Mouse (Mus musculus): ENCODE measurements at regions not wholly inside any gene's neighbourhood (a gene's known extent, or its start where the extent isn't known, plus 50 kb on each side); places are given as distances from the start of the nearest gene placed in this dataset.
A peak's percentile ranks its signal among the peaks of the same experiment; 100 is the strongest.
"Not testable (repeated sequence)": the region's sequence is repeated elsewhere in the genome, so short reads cannot be mapped to it uniquely, and the experiment has no call there.

DNA sequence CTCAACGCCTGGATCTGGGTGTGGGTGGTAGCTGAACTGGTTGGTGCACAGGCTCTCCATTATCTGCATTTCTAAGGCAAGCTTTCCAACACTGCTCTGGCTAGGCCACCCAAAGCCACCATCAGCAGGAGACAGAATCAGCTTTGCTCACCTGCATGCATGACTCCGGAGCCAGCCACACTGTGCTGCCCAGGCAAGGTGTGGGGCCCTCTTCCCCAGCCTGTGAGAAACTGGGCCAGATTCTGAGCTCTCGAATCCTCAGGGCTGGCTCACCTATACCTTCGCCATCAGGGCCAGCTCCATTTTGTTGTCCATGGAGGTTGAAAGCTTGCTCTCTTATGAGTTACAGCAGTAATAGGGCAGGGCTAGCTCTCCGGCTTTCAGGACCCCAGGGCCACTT lies 293.1 kb upstream of the Pdzrn3 start:
- H3K9me3 ChIP-seq (ENCODE audit: control insufficient read depth, low read length), result no peaks in the 10 kb centered on the region
- H3K4me2 ChIP-seq, result no peak overlapping the region
- no peak overlapping the region for H3K9ac ChIP-seq (ENCODE audit: low read length)
- no peaks in the 10 kb centered on the region for H3K27me3 ChIP-seq (ENCODE audit: control insufficient read depth, insufficient read depth, low read length)
- WGBS, result 62% methylated on average over 5 of the region's 5 CpGs
- DNase-seq (ENCODE audit: low spot score, missing footprints), result peak; percentile 77
- H3K36me3 ChIP-seq (ENCODE audit: control insufficient read depth, insufficient read depth, low read length), result no peaks in the 10 kb centered on the region
- H3K4me1 ChIP-seq (ENCODE audit: control insufficient read depth, insufficient read depth, low read length), result peaks cover 9% of the 10 kb centered on the region
- peak; percentile 10; the same call in 1 of the 2 replicates for ATAC-seq (ENCODE audit: low FRiP score)
- no peak overlapping the region for H3K27ac ChIP-seq (ENCODE audit: low read depth, low read length)
- no peak overlapping the region for H3K4me3 ChIP-seq (ENCODE audit: low read depth, low read length)

DNA sequence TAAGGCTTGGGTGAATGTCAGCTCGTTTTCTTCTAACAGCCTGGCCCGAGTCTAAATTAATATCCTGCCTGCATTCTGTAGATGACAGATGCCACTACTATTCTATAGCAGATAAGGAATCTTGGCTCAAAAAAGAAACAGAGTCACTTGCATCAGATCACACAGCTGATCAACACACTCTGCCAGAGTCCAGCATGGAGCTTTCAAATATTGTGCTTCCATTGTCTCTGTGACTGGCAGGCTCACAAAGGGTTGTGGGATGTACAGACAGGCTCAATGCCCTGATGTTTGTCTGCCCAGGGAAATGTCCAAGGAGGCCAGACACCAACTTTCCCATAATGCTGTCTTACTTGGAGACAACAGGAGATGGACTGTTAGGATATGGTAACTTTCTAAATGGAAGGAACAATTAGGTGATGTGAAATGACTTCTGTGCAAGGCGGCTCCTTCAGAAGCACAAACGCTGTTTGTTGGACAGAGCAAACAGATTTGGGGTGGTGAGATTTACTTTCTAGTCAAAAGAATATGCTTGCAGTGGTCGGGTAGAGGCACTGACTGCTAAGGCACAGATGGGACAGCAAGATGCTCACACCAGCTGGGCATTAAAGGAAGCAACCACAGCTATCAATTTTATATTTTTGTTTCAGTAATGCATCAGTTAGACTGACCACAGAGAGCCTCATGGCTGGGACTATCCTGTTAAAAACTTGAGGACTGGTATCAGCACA lies 291.6 kb upstream of the Pdzrn3 start:
- ATAC-seq (ENCODE audit: low FRiP score) (peak; percentile 82), DNase-seq (ENCODE audit: low spot score, missing footprints) (peak; percentile 86)
- Histone ChIP-seq H3K27me3 (ENCODE audit: control insufficient read depth, insufficient read depth, low read length) (no peaks in the 10 kb centered on the region), H3K4me1 (ENCODE audit: control insufficient read depth, insufficient read depth, low read length) (peaks cover 9% of the 10 kb centered on the region), H3K9me3 (ENCODE audit: control insufficient read depth, low read length) (no peaks in the 10 kb centered on the region), H3K9ac (ENCODE audit: low read length) (no peak overlapping the region), H3K36me3 (ENCODE audit: control insufficient read depth, insufficient read depth, low read length) (no peaks in the 10 kb centered on the region), H3K4me3 (ENCODE audit: low read depth, low read length) (no peak overlapping the region), H3K4me2 (no peak overlapping the region), H3K27ac (ENCODE audit: low read depth, low read length) (no peak overlapping the region)
- 47% methylated on average over 5 of the region's 5 CpGs for WGBS

DNA sequence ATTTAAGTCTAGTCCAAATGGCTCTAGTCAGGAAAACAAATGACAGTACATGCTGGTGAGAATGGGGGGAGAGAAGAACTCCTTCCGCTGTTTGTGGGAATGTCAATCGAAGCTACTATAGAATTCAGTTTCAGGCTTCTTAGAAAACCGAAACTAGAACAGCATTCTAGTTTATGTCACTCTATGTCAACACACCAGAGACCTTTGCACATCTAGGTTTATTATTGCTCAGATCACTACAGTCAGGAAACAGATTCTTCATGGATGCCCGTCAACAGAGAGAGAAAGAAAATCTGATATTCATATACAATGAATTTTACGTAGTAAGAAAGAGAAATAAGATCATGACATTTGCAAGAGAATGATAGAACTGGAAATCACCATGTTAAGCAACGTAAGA lies 276.7 kb upstream of the Pdzrn3 start:
- Histone ChIP-seq H3K9me3 (ENCODE audit: control insufficient read depth, low read length) (no peaks in the 10 kb centered on the region), H3K4me2 (no peak overlapping the region), H3K9ac (ENCODE audit: low read length) (no peak overlapping the region), H3K27me3 (ENCODE audit: control insufficient read depth, insufficient read depth, low read length) (no peaks in the 10 kb centered on the region), H3K36me3 (ENCODE audit: control insufficient read depth, insufficient read depth, low read length) (no peaks in the 10 kb centered on the region), H3K4me1 (ENCODE audit: control insufficient read depth, insufficient read depth, low read length) (no peaks in the 10 kb centered on the region), H3K4me3 (ENCODE audit: low read depth, low read length) (no peak overlapping the region), H3K27ac (ENCODE audit: low read depth, low read length) (no peak overlapping the region)
- 92% methylated on average over 6 of the region's 6 CpGs for WGBS
- DNase-seq (ENCODE audit: low spot score, missing footprints) (peak; percentile 56), ATAC-seq (ENCODE audit: low FRiP score) (no peak)

DNA sequence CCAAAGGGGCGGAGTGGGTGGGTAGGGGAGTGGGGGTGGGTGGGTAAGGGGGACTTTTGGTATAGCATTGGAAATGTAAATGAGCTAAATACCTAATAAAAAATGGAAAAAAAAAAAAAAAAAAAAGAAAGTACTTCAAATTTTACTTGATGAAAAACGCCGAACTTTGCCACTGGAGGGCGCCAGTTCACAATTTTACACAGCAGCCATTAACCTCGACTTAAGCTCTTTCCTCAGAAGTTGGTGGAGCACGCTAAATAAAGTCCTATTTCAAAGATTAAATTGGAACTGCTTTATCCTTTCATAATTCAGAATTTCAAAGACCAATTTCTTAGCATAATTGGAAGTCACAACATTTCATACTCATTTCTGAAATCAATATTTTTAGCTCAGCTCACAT lies 272.7 kb upstream of the Pdzrn3 start:
- not testable (repeated sequence) for H3K4me2 ChIP-seq; H3K9me3 ChIP-seq (ENCODE audit: control insufficient read depth, low read length); H3K4me3 ChIP-seq (ENCODE audit: low read depth, low read length); H3K27me3 ChIP-seq (ENCODE audit: control insufficient read depth, insufficient read depth, low read length); H3K4me1 ChIP-seq (ENCODE audit: control insufficient read depth, insufficient read depth, low read length); H3K9ac ChIP-seq (ENCODE audit: low read length); H3K27ac ChIP-seq (ENCODE audit: low read depth, low read length); H3K36me3 ChIP-seq (ENCODE audit: control insufficient read depth, insufficient read depth, low read length)
- DNase-seq (ENCODE audit: low spot score, missing footprints), result peak; percentile 98
- ATAC-seq (ENCODE audit: low FRiP score), result peak; percentile 54; the same call in 1 of the 2 replicates
- WGBS, result 10% methylated on average over 5 of the region's 6 CpGs

DNA sequence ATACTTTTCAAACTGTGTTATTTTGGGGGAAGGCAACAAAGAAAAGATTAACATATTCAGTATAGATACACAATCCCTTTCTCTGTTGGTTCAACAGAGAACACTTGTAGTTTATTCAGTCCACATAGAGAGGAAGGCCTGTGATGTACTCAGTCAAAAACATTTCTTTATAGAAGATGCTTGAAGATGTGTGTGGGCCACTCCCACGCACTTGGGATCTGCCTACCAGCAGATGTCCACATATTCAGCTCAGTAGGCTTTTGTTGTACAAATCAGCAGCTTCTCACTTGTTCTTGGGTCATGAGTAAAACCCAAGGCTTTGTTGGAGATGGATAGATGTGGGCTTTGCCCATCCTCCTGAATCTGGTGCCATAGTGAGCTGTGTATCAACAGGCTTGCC lies 239.6 kb upstream of the Pdzrn3 start:
- WGBS, result 64% methylated on average over 1 of the region's 1 CpGs
- no peaks in the 10 kb centered on the region for H3K27me3 ChIP-seq (ENCODE audit: control insufficient read depth, insufficient read depth, low read length)
- H3K4me3 ChIP-seq (ENCODE audit: low read depth, low read length), result no peak overlapping the region
- no peak overlapping the region for H3K9ac ChIP-seq (ENCODE audit: low read length)
- DNase-seq (ENCODE audit: low spot score, missing footprints), result no peak
- H3K4me1 ChIP-seq (ENCODE audit: control insufficient read depth, insufficient read depth, low read length), result no peaks in the 10 kb centered on the region
- ATAC-seq (ENCODE audit: low FRiP score), result no peak; the same call in 1 of the 2 replicates
- H3K36me3 ChIP-seq (ENCODE audit: control insufficient read depth, insufficient read depth, low read length), result no peaks in the 10 kb centered on the region
- H3K9me3 ChIP-seq (ENCODE audit: control insufficient read depth, low read length), result no peaks in the 10 kb centered on the region
- no peak overlapping the region for H3K27ac ChIP-seq (ENCODE audit: low read depth, low read length)
- no peak overlapping the region for H3K4me2 ChIP-seq

DNA sequence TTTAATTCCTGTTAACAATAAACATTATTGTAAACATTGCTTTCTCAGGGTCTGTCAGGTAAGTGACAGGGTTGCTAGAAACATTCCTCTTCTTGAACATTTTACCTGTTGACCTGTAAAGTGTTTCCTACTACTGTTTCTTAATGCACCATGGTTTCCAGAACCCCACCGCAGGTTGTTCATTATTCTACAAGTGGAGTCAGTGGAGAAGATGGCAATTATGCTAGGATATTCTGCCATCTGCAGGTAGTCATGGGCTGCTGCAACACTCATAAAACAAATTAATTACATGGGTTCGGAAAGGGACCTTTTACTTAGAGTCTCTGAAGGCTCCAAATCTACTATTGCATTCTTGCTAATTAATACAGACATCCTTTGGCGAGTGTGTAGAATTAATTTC lies 239.1 kb upstream of the Pdzrn3 start:
- no peak overlapping the region for H3K4me2 ChIP-seq
- H3K4me1 ChIP-seq (ENCODE audit: control insufficient read depth, insufficient read depth, low read length), result no peaks in the 10 kb centered on the region
- no peaks in the 10 kb centered on the region for H3K27me3 ChIP-seq (ENCODE audit: control insufficient read depth, insufficient read depth, low read length)
- ATAC-seq (ENCODE audit: low FRiP score) (peak; percentile 57; the same call in 1 of the 2 replicates), DNase-seq (ENCODE audit: low spot score, missing footprints) (peak; percentile 84)
- H3K4me3 ChIP-seq (ENCODE audit: low read depth, low read length), result no peak overlapping the region
- no peak overlapping the region for H3K9ac ChIP-seq (ENCODE audit: low read length)
- 52% methylated on average over 3 of the region's 3 CpGs for WGBS
- H3K27ac ChIP-seq (ENCODE audit: low read depth, low read length), result no peak overlapping the region
- no peaks in the 10 kb centered on the region for H3K36me3 ChIP-seq (ENCODE audit: control insufficient read depth, insufficient read depth, low read length)
- H3K9me3 ChIP-seq (ENCODE audit: control insufficient read depth, low read length), result no peaks in the 10 kb centered on the region

DNA sequence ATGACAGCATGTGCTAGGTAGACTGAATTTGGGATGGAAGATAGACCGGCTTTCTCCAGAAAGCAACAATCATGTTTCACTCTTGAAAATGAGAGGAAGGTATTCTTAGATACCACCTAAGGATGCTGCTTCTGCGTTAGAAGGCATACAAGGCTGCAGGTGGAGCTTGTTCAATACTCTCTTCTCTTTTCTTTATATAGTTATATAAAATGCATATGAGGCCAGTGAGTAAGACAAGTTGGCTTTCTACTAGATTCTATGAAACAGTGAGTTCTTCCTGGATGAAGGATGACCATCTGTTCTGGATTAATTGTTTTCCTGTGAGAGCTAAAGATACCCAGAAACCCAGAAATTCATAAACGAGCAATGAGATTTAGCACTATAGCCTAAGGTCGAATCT lies 231.3 kb upstream of the Pdzrn3 start:
- Histone ChIP-seq H3K4me2 (no peak overlapping the region), H3K4me1 (ENCODE audit: control insufficient read depth, insufficient read depth, low read length) (no peaks in the 10 kb centered on the region), H3K36me3 (ENCODE audit: control insufficient read depth, insufficient read depth, low read length) (no peaks in the 10 kb centered on the region), H3K27me3 (ENCODE audit: control insufficient read depth, insufficient read depth, low read length) (no peaks in the 10 kb centered on the region), H3K4me3 (ENCODE audit: low read depth, low read length) (no peak overlapping the region), H3K9ac (ENCODE audit: low read length) (no peak overlapping the region), H3K9me3 (ENCODE audit: control insufficient read depth, low read length) (no peaks in the 10 kb centered on the region), H3K27ac (ENCODE audit: low read depth, low read length) (no peak overlapping the region)
- no peak for ATAC-seq (ENCODE audit: low FRiP score)
- WGBS, result 90% methylated on average over 4 of the region's 4 CpGs
- DNase-seq (ENCODE audit: low spot score, missing footprints), result no peak

DNA sequence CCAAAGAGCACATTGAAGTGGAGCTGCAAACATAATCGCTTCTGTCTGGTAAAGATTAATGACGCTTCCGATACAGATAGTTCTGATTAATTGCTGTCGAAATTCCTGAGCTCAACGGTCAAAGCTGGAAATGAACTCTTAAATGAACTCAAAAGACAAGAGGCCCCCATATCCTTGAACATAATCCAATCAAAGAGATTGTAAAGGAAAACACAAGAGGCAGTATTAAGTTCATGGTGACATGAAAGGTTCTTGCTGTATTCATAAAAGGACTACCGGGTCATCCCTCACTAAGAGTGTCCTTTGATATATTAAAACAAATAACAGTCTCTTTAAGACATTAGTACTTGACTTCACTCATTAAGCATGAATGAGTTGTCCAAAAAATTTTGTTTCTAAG lies 225.4 kb upstream of the Pdzrn3 start:
- no peaks in the 10 kb centered on the region for H3K27me3 ChIP-seq (ENCODE audit: control insufficient read depth, insufficient read depth, low read length)
- H3K4me3 ChIP-seq (ENCODE audit: low read depth, low read length), result no peak overlapping the region
- H3K36me3 ChIP-seq (ENCODE audit: control insufficient read depth, insufficient read depth, low read length), result no peaks in the 10 kb centered on the region
- no peaks in the 10 kb centered on the region for H3K4me1 ChIP-seq (ENCODE audit: control insufficient read depth, insufficient read depth, low read length)
- no peak overlapping the region for H3K9ac ChIP-seq (ENCODE audit: low read length)
- H3K9me3 ChIP-seq (ENCODE audit: control insufficient read depth, low read length), result no peaks in the 10 kb centered on the region
- DNase-seq (ENCODE audit: low spot score, missing footprints) (no peak), ATAC-seq (ENCODE audit: low FRiP score) (no peak)
- H3K27ac ChIP-seq (ENCODE audit: low read depth, low read length), result no peak overlapping the region
- WGBS, result 85% methylated on average over 6 of the region's 6 CpGs
- no peak overlapping the region for H3K4me2 ChIP-seq

DNA sequence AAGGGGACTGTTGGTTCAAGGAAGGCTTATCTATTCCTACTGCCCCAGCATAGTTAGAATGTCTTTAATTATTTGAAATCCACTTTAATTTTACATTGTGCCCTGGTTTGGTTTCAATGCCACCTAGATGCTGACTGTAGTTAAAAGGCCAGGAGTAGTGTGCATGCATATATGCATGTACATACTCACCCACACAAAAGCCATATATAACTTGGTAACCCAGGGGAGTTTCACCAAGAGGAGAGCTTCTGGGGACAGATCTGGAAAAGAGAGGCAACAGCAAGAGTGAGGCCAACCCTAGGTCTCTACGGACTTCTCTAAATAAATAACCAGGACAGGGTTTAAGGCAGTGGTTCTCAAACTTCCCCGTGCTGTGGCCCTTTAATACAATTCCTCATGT lies 219.3 kb upstream of the Pdzrn3 start:
- no peak overlapping the region for H3K9ac ChIP-seq (ENCODE audit: low read length)
- H3K27me3 ChIP-seq (ENCODE audit: control insufficient read depth, insufficient read depth, low read length), result no peaks in the 10 kb centered on the region
- no peak for ATAC-seq (ENCODE audit: low FRiP score)
- H3K36me3 ChIP-seq (ENCODE audit: control insufficient read depth, insufficient read depth, low read length), result no peaks in the 10 kb centered on the region
- H3K4me2 ChIP-seq, result no peak overlapping the region
- no peak overlapping the region for H3K27ac ChIP-seq (ENCODE audit: low read depth, low read length)
- DNase-seq (ENCODE audit: low spot score, missing footprints), result no peak
- no peaks in the 10 kb centered on the region for H3K4me1 ChIP-seq (ENCODE audit: control insufficient read depth, insufficient read depth, low read length)
- no peak overlapping the region for H3K4me3 ChIP-seq (ENCODE audit: low read depth, low read length)
- H3K9me3 ChIP-seq (ENCODE audit: control insufficient read depth, low read length), result no peaks in the 10 kb centered on the region
- WGBS, result 82% methylated on average over 2 of the region's 2 CpGs

All from midbrain, embryonic 11.5 days (tissue).